Mouse (Mus musculus) stomach, embryonic 16.5 days (tissue): ENCODE results near the gene Pde4d. TPM values are rescaled to one million over a fixed set of nuclear protein-coding genes. Genes with fewer than 3 reads are reported as not detected.

Source experiments
- ATAC-seq: fragments of 200-750 bp; cut with Nextera tagmentation; 2 replicates; pipeline ENCODE4 v1.8.0; 2017; ENCODE audit warnings: moderate number of reproducible peaks, moderate TSS enrichment; ENCODE audit not compliant: insufficient read depth, low FRiP score
- H3K27ac ChIP-seq: fragments of 300-500 bp; sonication (generic); 2 replicates; pipeline ENCODE4 v1.5.1; 2014; ENCODE audit warnings: low read length
- H3K27me3 ChIP-seq: fragments of 300-500 bp; sonication (generic); 2 replicates; pipeline ENCODE4 v1.6.1; 2014; ENCODE audit warnings: low read length, control low read depth, mixed read lengths; ENCODE audit not compliant: control insufficient read depth, insufficient read depth
- H3K36me3 ChIP-seq: fragments of 300-500 bp; sonication (generic); 2 replicates; pipeline ENCODE4 v1.6.1; 2014; ENCODE audit warnings: low read length; ENCODE audit not compliant: control insufficient read depth, insufficient read depth
- H3K4me1 ChIP-seq: fragments of 300-500 bp; sonication (generic); 2 replicates; pipeline ENCODE4 v1.6.1; 2014; ENCODE audit warnings: low read length, control low read depth, mixed read lengths; ENCODE audit not compliant: control insufficient read depth, insufficient read depth
- H3K4me2 ChIP-seq: fragments of 300-500 bp; sonication (generic); 2 replicates; pipeline ENCODE4 v1.6.1; 2014; ENCODE audit warnings: low read depth, low read length, mixed read lengths
- H3K4me3 ChIP-seq: fragments of 300-500 bp; sonication (generic); replicated peaks from 2 replicates; pipeline ENCODE4 v1.5.1; 2014; ENCODE audit warnings: mild to moderate bottlenecking, low read length
- H3K9ac ChIP-seq: fragments of 300-500 bp; sonication (generic); 2 replicates; pipeline ENCODE4 v1.6.1; 2014; ENCODE audit warnings: low read length
- H3K9me3 ChIP-seq: fragments of 300-500 bp; sonication (generic); replicated peaks from 2 replicates; pipeline ENCODE4 v1.6.1; 2016; ENCODE audit warnings: low read length, control low read depth; ENCODE audit not compliant: control insufficient read depth
- WGBS: fragments of 180-500 bp; shearing (Covaris S2); extraction: QIAGEN DNeasy Blood & Tissue Kit; methylation state at CpG from one replicate; pipeline ENCODE4 v1.1.7; 2014; 5-methylcytosine and 5-hydroxymethylcytosine counted together
- polyA plus RNA-seq: library from polyadenylated mRNA; unstranded; fragments of >200 nt; fragmentation: Nextera tagmentation; extraction: Ambion mirVana; gene quantifications from 2 replicates; pipeline ENCODE4 v1.2.1, GENCODE M21; 2015

Gene Pde4d
- polyA plus RNA-seq, 1 experiment from 2014 or later: 22.1 TPM

GRCm38 (mm10) chr13:109118296-109118800 is 668.6 kb downstream of the Pde4d start:
- Histone ChIP-seq H3K4me2 (no peak overlapping the region), H3K27ac (no peak overlapping the region), H3K36me3 (no peaks in the 10 kb centered on the region), H3K9me3 (no peaks in the 10 kb centered on the region), H3K27me3 (peaks cover 21% of the 10 kb centered on the region), H3K9ac (no peak overlapping the region), H3K4me1 (peaks cover 7% of the 10 kb centered on the region), H3K4me3 (no peak overlapping the region)
- WGBS: 70% methylated on average over 1 of the region's 1 CpGs
- no peak for ATAC-seq

- H3K4me3 ChIP-seq: no peak overlapping the region
- WGBS: 54% methylated on average over 3 of the region's 3 CpGs
- no peak overlapping the region for H3K9ac ChIP-seq
- no peak for ATAC-seq
- H3K36me3 ChIP-seq: no peaks in the 10 kb centered on the region
- H3K4me2 ChIP-seq: no peak overlapping the region
- peaks cover 2% of the 10 kb centered on the region for H3K4me1 ChIP-seq
- no peaks in the 10 kb centered on the region for H3K9me3 ChIP-seq
- peaks cover 11% of the 10 kb centered on the region for H3K27me3 ChIP-seq
- no peak overlapping the region for H3K27ac ChIP-seq
These were observed 672.1 kb downstream of the Pde4d start for GRCm38 (mm10) chr13:109121867-109122266.

- no peak for ATAC-seq
- Histone ChIP-seq H3K4me3 (no peak overlapping the region), H3K9ac (no peak overlapping the region), H3K27me3 (no peaks in the 10 kb centered on the region), H3K4me1 (no peaks in the 10 kb centered on the region), H3K4me2 (no peak overlapping the region), H3K27ac (no peak overlapping the region), H3K9me3 (no peaks in the 10 kb centered on the region), H3K36me3 (no peaks in the 10 kb centered on the region)
- WGBS: 70% methylated on average over 4 of the region's 4 CpGs
These were observed 686.7 kb downstream of the Pde4d start for GRCm38 (mm10) chr13:109136405-109136804.

- Histone ChIP-seq H3K9me3 (no peaks in the 10 kb centered on the region), H3K4me3 (no peak overlapping the region), H3K36me3 (no peaks in the 10 kb centered on the region), H3K9ac (no peak overlapping the region), H3K4me1 (no peaks in the 10 kb centered on the region), H3K27me3 (no peaks in the 10 kb centered on the region), H3K4me2 (no peak overlapping the region), H3K27ac (no peak overlapping the region)
- WGBS: 46% methylated on average over 3 of the region's 3 CpGs
- no peak for ATAC-seq
These were observed 709.0 kb downstream of the Pde4d start for GRCm38 (mm10) chr13:109158703-109159102.

GRCm38 (mm10) chr13:109168556-109169334 is 719.0 kb downstream of the Pde4d start:
- ATAC-seq: no peak
- Histone ChIP-seq H3K9ac (no peak overlapping the region), H3K27me3 (no peaks in the 10 kb centered on the region), H3K9me3 (no peaks in the 10 kb centered on the region), H3K4me1 (no peaks in the 10 kb centered on the region), H3K36me3 (no peaks in the 10 kb centered on the region), H3K4me3 (no peak overlapping the region), H3K4me2 (no peak overlapping the region), H3K27ac (no peak overlapping the region)
- WGBS: 79% methylated on average over 9 of the region's 9 CpGs

GRCm38 (mm10) chr13:109169335-109169606 is 719.5 kb downstream of the Pde4d start:
- no peaks in the 10 kb centered on the region for H3K4me1 ChIP-seq
- 68% methylated on average over 2 of the region's 2 CpGs for WGBS

GRCm38 (mm10) chr13:109171688-109172087 is 721.9 kb downstream of the Pde4d start:
- ATAC-seq: no peak
- Histone ChIP-seq H3K9me3 (no peaks in the 10 kb centered on the region), H3K9ac (no peak overlapping the region), H3K27ac (no peak overlapping the region), H3K27me3 (no peaks in the 10 kb centered on the region), H3K4me1 (no peaks in the 10 kb centered on the region), H3K4me2 (no peak overlapping the region), H3K36me3 (no peaks in the 10 kb centered on the region), H3K4me3 (no peak overlapping the region)
- 67% methylated on average over 7 of the region's 7 CpGs for WGBS

More at GRCm38 (mm10) chr13:109169335-109169606, 719.5 kb downstream of the Pde4d start:
- Histone ChIP-seq H3K4me2 (no peak overlapping the region), H3K9ac (no peak overlapping the region), H3K36me3 (no peaks in the 10 kb centered on the region), H3K9me3 (no peaks in the 10 kb centered on the region), H3K27me3 (no peaks in the 10 kb centered on the region), H3K4me3 (no peak overlapping the region), H3K27ac (no peak overlapping the region)
- ATAC-seq: no peak

GRCm38 (mm10) chr13:109175281-109175680 is 725.5 kb downstream of the Pde4d start:
- no peak for ATAC-seq
- 78% methylated on average over 6 of the region's 6 CpGs for WGBS
- H3K9ac ChIP-seq: no peak overlapping the region
- no peak overlapping the region for H3K4me3 ChIP-seq
- no peaks in the 10 kb centered on the region for H3K36me3 ChIP-seq
- H3K27me3 ChIP-seq: no peaks in the 10 kb centered on the region
- no peak overlapping the region for H3K4me2 ChIP-seq
- H3K27ac ChIP-seq: no peak overlapping the region
- no peaks in the 10 kb centered on the region for H3K9me3 ChIP-seq
- H3K4me1 ChIP-seq: no peaks in the 10 kb centered on the region

- Histone ChIP-seq H3K4me3 (no peak overlapping the region), H3K4me2 (no peak overlapping the region), H3K9ac (no peak overlapping the region), H3K36me3 (no peaks in the 10 kb centered on the region), H3K27ac (no peak overlapping the region), H3K9me3 (no peaks in the 10 kb centered on the region), H3K27me3 (no peaks in the 10 kb centered on the region), H3K4me1 (no peaks in the 10 kb centered on the region)
- ATAC-seq: no peak
- 70% methylated on average over 11 of the region's 11 CpGs for WGBS
These were observed 726.3 kb downstream of the Pde4d start for GRCm38 (mm10) chr13:109175852-109176621.
